Mouse (Mus musculus) small intestine, adult 2 months (tissue): ENCODE measurements around the gene Ncam1. TPM values are rescaled to one million over a fixed set of nuclear protein-coding genes. Genes with fewer than 3 reads are reported as not detected.
A peak's percentile ranks its signal among the peaks of the same experiment; 100 is the strongest.

Experiments
- H3K27ac ChIP-seq: fragments of 200-500 bp; 2 replicates; pipeline ENCODE4 v1.5.1; 2012; ENCODE audit warnings: low read depth, low read length, control low read depth, inconsistent platforms; ENCODE audit not compliant: insufficient read depth
- H3K27me3 ChIP-seq: fragments of 200-500 bp; 2 replicates; pipeline ENCODE4 v1.6.1; 2012; ENCODE audit warnings: mild to moderate bottlenecking, moderate library complexity, low read length, inconsistent platforms; ENCODE audit not compliant: control insufficient read depth, insufficient read depth
- H3K36me3 ChIP-seq: fragments of 200-500 bp; 2 replicates; pipeline ENCODE4 v1.6.1; 2012; ENCODE audit warnings: mild to moderate bottlenecking, low read length, control low read depth, inconsistent platforms; ENCODE audit not compliant: control insufficient read depth, insufficient read depth
- H3K4me1 ChIP-seq: fragments of 200-500 bp; 2 replicates; pipeline ENCODE4 v1.6.1; 2012; ENCODE audit warnings: low read length, inconsistent platforms, mixed read lengths; ENCODE audit not compliant: control insufficient read depth, insufficient read depth, insufficient read length
- H3K4me3 ChIP-seq: fragments of 200-500 bp; 2 replicates; pipeline ENCODE4 v1.5.1; 2012; ENCODE audit warnings: low read depth, mild to moderate bottlenecking, control low read depth, inconsistent platforms, low read length, moderate library complexity
- CTCF ChIP-seq: fragments of 200-500 bp; IDR thresholded peaks from 2 replicates; pipeline ENCODE4 v1.5.1; 2012; ENCODE audit warnings: low read depth, mild to moderate bottlenecking, control low read depth, inconsistent platforms, low read length, moderate library complexity, mixed read lengths; ENCODE audit not compliant: insufficient replicate concordance, insufficient read length; ENCODE audit errors: extremely low read depth
- POLR2A ChIP-seq: fragments of 200-500 bp; IDR thresholded peaks from 2 replicates; pipeline ENCODE4 v1.6.1; 2012; ENCODE audit warnings: low read depth, mild to moderate bottlenecking, control low read depth, inconsistent platforms, low read length, moderate library complexity
- WGBS: fragments of 180-500 bp; shearing (Covaris S2); methylation state at CpG from one replicate; pipeline ENCODE4 v1.1.7; 2018; 5-methylcytosine and 5-hydroxymethylcytosine counted together
- polyA plus RNA-seq: library from polyadenylated mRNA; depleted of rRNA; stranded (reverse); fragments of >200 nt; gene quantifications from 2 replicates; pipeline ENCODE4 v1.2.3, GENCODE M21; 2012

The Ncam1 gene
- polyA plus RNA-seq, 1 experiment, result 3.5 TPM

GRCm38 (mm10) chr9:49499878-49500277, 298.8 kb downstream of the Ncam1 start:
- no peak overlapping the region for H3K27ac ChIP-seq
- H3K4me3 ChIP-seq, result no peak overlapping the region
- 86% methylated on average over 2 of the region's 2 CpGs for WGBS
- no peaks in the 10 kb centered on the region for H3K27me3 ChIP-seq
- H3K4me1 ChIP-seq, result no peaks in the 10 kb centered on the region
- H3K36me3 ChIP-seq, result no peaks in the 10 kb centered on the region
- no peak for TF ChIP-seq POLR2A
- no peak for TF ChIP-seq CTCF

GRCm38 (mm10) chr9:49493979-49494649, 304.6 kb downstream of the Ncam1 start:
- Histone ChIP-seq H3K27me3 (no peaks in the 10 kb centered on the region), H3K4me1 (no peaks in the 10 kb centered on the region), H3K4me3 (no peak overlapping the region), H3K27ac (no peak overlapping the region), H3K36me3 (no peaks in the 10 kb centered on the region)
- 5% methylated on average over 4 of the region's 4 CpGs for WGBS
- TF ChIP-seq POLR2A (no peak), CTCF (peak; percentile 72; the same call in 1 of the 2 replicates)

GRCm38 (mm10) chr9:49490609-49491008, 308.1 kb downstream of the Ncam1 start:
- Histone ChIP-seq H3K27ac (no peak overlapping the region), H3K4me1 (no peaks in the 10 kb centered on the region), H3K27me3 (no peaks in the 10 kb centered on the region), H3K36me3 (no peaks in the 10 kb centered on the region), H3K4me3 (no peak overlapping the region)
- TF ChIP-seq POLR2A, result no peak
- TF ChIP-seq CTCF, result no peak
- WGBS, result 72% methylated on average over 4 of the region's 4 CpGs

GRCm38 (mm10) chr9:49488912-49489895, 309.5 kb downstream of the Ncam1 start:
- H3K27me3 ChIP-seq, result no peaks in the 10 kb centered on the region
- TF ChIP-seq CTCF (peak; percentile 97), POLR2A (no peak)
- H3K4me3 ChIP-seq, result no peak overlapping the region
- H3K36me3 ChIP-seq, result no peaks in the 10 kb centered on the region
- no peak overlapping the region for H3K27ac ChIP-seq
- H3K4me1 ChIP-seq, result no peaks in the 10 kb centered on the region
- 25% methylated on average over 16 of the region's 16 CpGs for WGBS

GRCm38 (mm10) chr9:49488258-49488657, 310.5 kb downstream of the Ncam1 start:
- no peak overlapping the region for H3K4me3 ChIP-seq
- H3K27me3 ChIP-seq, result no peaks in the 10 kb centered on the region
- TF ChIP-seq POLR2A, result no peak
- TF ChIP-seq CTCF, result no peak
- 69% methylated on average over 7 of the region's 7 CpGs for WGBS
- H3K4me1 ChIP-seq, result no peaks in the 10 kb centered on the region
- H3K27ac ChIP-seq, result no peak overlapping the region
- no peaks in the 10 kb centered on the region for H3K36me3 ChIP-seq

- H3K27ac ChIP-seq, result no peak overlapping the region
- H3K27me3 ChIP-seq, result no peaks in the 10 kb centered on the region
- no peak for TF ChIP-seq CTCF
- TF ChIP-seq POLR2A, result no peak
- no peaks in the 10 kb centered on the region for H3K36me3 ChIP-seq
- WGBS, result 67% methylated on average over 6 of the region's 6 CpGs
- H3K4me3 ChIP-seq, result no peak overlapping the region
- no peaks in the 10 kb centered on the region for H3K4me1 ChIP-seq
Measured at GRCm38 (mm10) chr9:49487657-49487943, 311.1 kb downstream of the Ncam1 start.

- Histone ChIP-seq H3K27me3 (no peaks in the 10 kb centered on the region), H3K4me3 (no peak overlapping the region), H3K4me1 (no peaks in the 10 kb centered on the region), H3K27ac (no peak overlapping the region), H3K36me3 (no peaks in the 10 kb centered on the region)
- TF ChIP-seq POLR2A (no peak), CTCF (no peak)
- 66% methylated on average over 9 of the region's 9 CpGs for WGBS
Measured at GRCm38 (mm10) chr9:49486805-49487656, 311.7 kb downstream of the Ncam1 start.
